Mouse (Mus musculus) liver, postnatal 0 days (tissue): ENCODE data around the gene Gpr162. TPM values are rescaled to one million over a fixed set of nuclear protein-coding genes. Genes with fewer than 3 reads are reported as not detected.
"Not testable (repeated sequence)": the region's sequence is repeated elsewhere in the genome, so short reads cannot be mapped to it uniquely, and the experiment has no call there.

ENCODE experiments used
- ATAC-seq: fragments of 200-750 bp; cut with Nextera tagmentation; 2 replicates; pipeline ENCODE4 v1.8.0; 2017; ENCODE audit warnings: mild to moderate bottlenecking, moderate library complexity
- DNase-seq: peaks from one replicate; pipeline ENCODE4 v3.0.0-alpha.2; 2016
- H3K27ac ChIP-seq: fragments of 300-500 bp; sonication (generic); 2 replicates; pipeline ENCODE4 v1.5.1; 2014; ENCODE audit warnings: antibody characterized with exemption, moderate library complexity, mild to moderate bottlenecking, low read depth
- H3K27me3 ChIP-seq: fragments of 300-500 bp; sonication (generic); 2 replicates; pipeline ENCODE4 v1.6.1; 2014; ENCODE audit warnings: low read length, control low read depth, mixed read lengths; ENCODE audit not compliant: insufficient read depth
- H3K36me3 ChIP-seq: fragments of 300-500 bp; sonication (generic); replicated peaks from 2 replicates; pipeline ENCODE4 v1.6.1; 2014; ENCODE audit warnings: mild to moderate bottlenecking, control low read depth, low read length, moderate library complexity, mixed read lengths; ENCODE audit not compliant: insufficient read depth
- H3K4me1 ChIP-seq: fragments of 300-500 bp; sonication (generic); 2 replicates; pipeline ENCODE4 v1.6.1; 2014; ENCODE audit warnings: antibody characterized with exemption, mild to moderate bottlenecking, control low read depth; ENCODE audit not compliant: insufficient read depth
- H3K4me2 ChIP-seq: fragments of 300-500 bp; sonication (generic); 2 replicates; pipeline ENCODE4 v1.6.1; 2014; ENCODE audit warnings: low read depth, mild to moderate bottlenecking, low read length, moderate library complexity, mixed read lengths
- H3K4me3 ChIP-seq: fragments of 300-500 bp; sonication (generic); 2 replicates; pipeline ENCODE4 v1.5.1; 2014; ENCODE audit warnings: low read depth, low read length
- H3K9ac ChIP-seq: fragments of 300-500 bp; sonication (generic); replicated peaks from 2 replicates; pipeline ENCODE4 v1.6.1; 2014; ENCODE audit warnings: mild to moderate bottlenecking, moderate library complexity
- H3K9me3 ChIP-seq: fragments of 300-500 bp; sonication (generic); 2 replicates; pipeline ENCODE4 v1.6.1; 2016; ENCODE audit warnings: mild to moderate bottlenecking, control low read depth, low read length, mixed read lengths
- CTCF ChIP-seq: sonication (generic); IDR thresholded peaks from 2 replicates; pipeline ENCODE4 v1.5.1; 2016; ENCODE audit warnings: antibody characterized with exemption, low read depth
- EP300 ChIP-seq: IDR thresholded peaks from 2 replicates; pipeline ENCODE4 v1.6.1; 2016; ENCODE audit warnings: antibody characterized with exemption, low read depth, mild to moderate bottlenecking
- WGBS: fragments of 180-500 bp; shearing (Covaris S2); extraction: QIAGEN DNeasy Blood & Tissue Kit; methylation state at CpG from one replicate; pipeline ENCODE4 v1.1.7; 2014; ENCODE audit not compliant: insufficient replicate concordance; 5-methylcytosine and 5-hydroxymethylcytosine counted together
- polyA plus RNA-seq: library from polyadenylated mRNA; unstranded; fragments of >200 nt; fragmentation: Nextera tagmentation; extraction: Ambion mirVana; gene quantifications from 2 replicates; pipeline ENCODE4 v1.2.1, GENCODE M21; 2015

Gene Gpr162
- polyA plus RNA-seq, 1 experiment from 2014 or later = 0.04 TPM

GRCm38 (mm10) chr6:124812848-124813247, 50.9 kb downstream of the Gpr162 start:
- no peak for DNase-seq
- Histone ChIP-seq H3K9me3 (no peaks in the 10 kb centered on the region), H3K36me3 (peaks cover 40% of the 10 kb centered on the region), H3K4me2 (peak overlapping the region; percentile 99), H3K27ac (peak overlapping the region; percentile 96), H3K4me3 (peak overlapping the region; percentile 85), H3K9ac (peak overlapping the region; percentile 93), H3K27me3 (no peaks in the 10 kb centered on the region), H3K4me1 (peaks cover 45% of the 10 kb centered on the region)
- WGBS = 24% methylated on average over 9 of the region's 9 CpGs
- no peak for TF ChIP-seq EP300
- TF ChIP-seq CTCF = no peak
- ATAC-seq = peak; percentile 9; the same call in 1 of the 2 replicates

- ATAC-seq (no peak), DNase-seq (no peak)
- H3K27ac ChIP-seq = peak overlapping the region; percentile 96
- H3K4me3 ChIP-seq = peak overlapping the region; percentile 85
- H3K27me3 ChIP-seq = no peaks in the 10 kb centered on the region
- peak overlapping the region; percentile 99 for H3K4me2 ChIP-seq
- WGBS = 70% methylated on average over 24 of the region's 24 CpGs
- peaks cover 32% of the 10 kb centered on the region for H3K36me3 ChIP-seq
- H3K9me3 ChIP-seq = no peaks in the 10 kb centered on the region
- TF ChIP-seq CTCF (no peak), EP300 (no peak)
- peaks cover 46% of the 10 kb centered on the region for H3K4me1 ChIP-seq
- H3K9ac ChIP-seq = peak overlapping the region; percentile 93; the same call in 1 of the 2 replicates
Measured at GRCm38 (mm10) chr6:124811701-124812560, 51.9 kb downstream of the Gpr162 start.

- Histone ChIP-seq H3K4me3 (no peak overlapping the region), H3K27ac (peak overlapping the region; percentile 96; the same call in 1 of the 2 replicates), H3K36me3 (peaks cover 26% of the 10 kb centered on the region), H3K9ac (no peak overlapping the region), H3K4me2 (no peak overlapping the region), H3K4me1 (peaks cover 49% of the 10 kb centered on the region), H3K9me3 (no peaks in the 10 kb centered on the region), H3K27me3 (no peaks in the 10 kb centered on the region)
- WGBS = 57% methylated on average over 4 of the region's 4 CpGs
- DNase-seq (no peak), ATAC-seq (no peak)
- TF ChIP-seq EP300 = no peak
Measured at GRCm38 (mm10) chr6:124811403-124811665, 52.4 kb downstream of the Gpr162 start.

GRCm38 (mm10) chr6:124810566-124811402, 53.0 kb downstream of the Gpr162 start:
- H3K27me3 ChIP-seq = not testable (repeated sequence)

GRCm38 (mm10) chr6:124809775-124810538, 53.8 kb downstream of the Gpr162 start:
- ATAC-seq (no peak), DNase-seq (no peak)
- peaks cover 54% of the 10 kb centered on the region for H3K4me1 ChIP-seq
- H3K36me3 ChIP-seq = peaks cover 20% of the 10 kb centered on the region
- H3K9me3 ChIP-seq = no peaks in the 10 kb centered on the region
- peak overlapping the region; percentile 88 for H3K4me3 ChIP-seq
- peak overlapping the region; percentile 95 for H3K27ac ChIP-seq
- H3K9ac ChIP-seq = peak overlapping the region; percentile 83
- H3K4me2 ChIP-seq = peak overlapping the region; percentile 98
- no peak for TF ChIP-seq EP300
- TF ChIP-seq CTCF = no peak
- 48% methylated on average over 14 of the region's 14 CpGs for WGBS
- no peaks in the 10 kb centered on the region for H3K27me3 ChIP-seq

More at GRCm38 (mm10) chr6:124810566-124811402, 53.0 kb downstream of the Gpr162 start:
- not testable (repeated sequence) for H3K4me3 ChIP-seq, H3K9ac ChIP-seq, DNase-seq, H3K9me3 ChIP-seq, ATAC-seq
- Histone ChIP-seq H3K36me3 (peaks cover 26% of the 10 kb centered on the region), H3K4me1 (peaks cover 53% of the 10 kb centered on the region), H3K4me2 (peak overlapping the region; percentile 98; the same call in 1 of the 2 replicates), H3K27ac (peak overlapping the region; percentile 95; the same call in 1 of the 2 replicates)
- 76% methylated on average over 11 of the region's 11 CpGs for WGBS
